Mouse (Mus musculus): ENCODE results near the gene Entpd7. TPM values are rescaled to one million over a fixed set of nuclear protein-coding genes. Genes with fewer than 3 reads are reported as not detected.

The Entpd7 gene
- polyA plus RNA-seq, 1 experiment from 2014 or later = 4.9 TPM

DNA sequence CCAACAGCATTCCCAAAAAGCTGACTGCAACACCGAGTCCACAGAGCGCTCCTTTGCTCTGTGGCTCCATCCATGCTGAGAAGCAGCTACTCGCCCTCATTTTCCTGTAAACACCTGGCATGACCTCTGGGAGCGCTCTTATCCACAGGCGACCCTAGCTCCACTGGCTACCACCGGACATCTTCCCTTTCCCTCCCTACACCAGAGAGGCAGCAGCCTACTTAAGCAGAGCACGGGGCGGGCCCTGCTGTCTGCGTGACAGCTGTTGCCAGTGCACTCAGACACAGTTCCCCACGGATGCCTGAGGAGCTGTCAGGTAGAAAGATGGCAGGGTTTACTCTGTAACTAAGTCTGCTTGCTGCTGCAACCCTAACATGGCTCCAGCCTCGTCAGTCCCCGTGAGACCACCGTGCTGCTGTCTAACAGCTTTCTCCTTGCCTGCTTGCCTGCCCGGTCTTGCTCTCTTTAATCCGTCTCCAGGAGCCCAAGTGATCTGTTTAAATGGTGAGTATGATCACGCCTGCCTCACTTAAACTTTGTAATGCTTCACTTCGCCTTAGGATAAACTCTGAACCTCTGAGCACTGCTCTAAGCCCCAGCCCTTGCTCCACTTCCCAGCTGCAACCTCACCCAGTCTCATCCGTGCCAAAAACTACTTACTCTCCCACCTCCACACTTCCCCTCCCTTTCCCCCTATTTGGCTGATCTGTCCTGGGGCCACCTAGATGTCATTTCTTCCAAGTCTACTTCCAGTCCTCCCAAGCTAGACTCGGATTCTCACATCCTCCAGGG is 27.1 kb upstream of the Entpd7 start:
- WGBS (ENCODE audit: insufficient replicate concordance) = 62% methylated on average over 19 of the region's 19 CpGs
- H3K4me2 ChIP-seq = no peak overlapping the region
- H3K4me3 ChIP-seq = no peak overlapping the region
- H3K9ac ChIP-seq = no peak overlapping the region
- no peak overlapping the region for H3K27ac ChIP-seq
- peaks cover 39% of the 10 kb centered on the region for H3K36me3 ChIP-seq
- no peaks in the 10 kb centered on the region for H3K27me3 ChIP-seq (replicated peaks)
- ATAC-seq = no peak
- peaks cover 6% of the 10 kb centered on the region; the same call in 1 of the 2 replicates for H3K4me1 ChIP-seq
- no peaks in the 10 kb centered on the region for H3K9me3 ChIP-seq (replicated peaks)

DNA sequence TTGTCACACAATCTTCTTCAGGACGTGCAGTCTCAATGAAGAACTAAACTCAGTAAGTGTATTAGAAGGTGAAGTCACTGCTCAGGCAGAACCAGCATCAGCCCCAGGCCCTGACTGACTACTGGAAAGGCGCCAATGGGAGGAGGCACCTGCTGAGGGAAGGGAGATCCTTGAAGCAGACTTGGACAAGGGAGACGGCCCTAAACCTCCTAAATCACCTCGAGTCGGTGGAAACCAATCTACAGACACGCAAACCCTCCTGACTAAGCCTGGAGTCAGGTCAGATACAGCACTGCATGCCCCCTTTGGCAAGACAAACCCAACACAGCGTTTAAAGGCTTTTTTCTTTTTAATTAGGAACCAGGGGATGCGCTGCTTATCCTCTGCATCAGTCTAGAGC is 26.0 kb upstream of the Entpd7 start:
- no peaks in the 10 kb centered on the region for H3K27me3 ChIP-seq (replicated peaks)
- H3K4me1 ChIP-seq = peaks cover 8% of the 10 kb centered on the region; the same call in 1 of the 2 replicates
- H3K4me2 ChIP-seq = no peak overlapping the region
- ATAC-seq = no peak
- no peak overlapping the region for H3K27ac ChIP-seq
- peaks cover 39% of the 10 kb centered on the region for H3K36me3 ChIP-seq
- H3K9ac ChIP-seq = no peak overlapping the region
- H3K9me3 ChIP-seq (replicated peaks) = no peaks in the 10 kb centered on the region
- WGBS (ENCODE audit: insufficient replicate concordance) = 74% methylated on average over 8 of the region's 8 CpGs
- H3K4me3 ChIP-seq = no peak overlapping the region

DNA sequence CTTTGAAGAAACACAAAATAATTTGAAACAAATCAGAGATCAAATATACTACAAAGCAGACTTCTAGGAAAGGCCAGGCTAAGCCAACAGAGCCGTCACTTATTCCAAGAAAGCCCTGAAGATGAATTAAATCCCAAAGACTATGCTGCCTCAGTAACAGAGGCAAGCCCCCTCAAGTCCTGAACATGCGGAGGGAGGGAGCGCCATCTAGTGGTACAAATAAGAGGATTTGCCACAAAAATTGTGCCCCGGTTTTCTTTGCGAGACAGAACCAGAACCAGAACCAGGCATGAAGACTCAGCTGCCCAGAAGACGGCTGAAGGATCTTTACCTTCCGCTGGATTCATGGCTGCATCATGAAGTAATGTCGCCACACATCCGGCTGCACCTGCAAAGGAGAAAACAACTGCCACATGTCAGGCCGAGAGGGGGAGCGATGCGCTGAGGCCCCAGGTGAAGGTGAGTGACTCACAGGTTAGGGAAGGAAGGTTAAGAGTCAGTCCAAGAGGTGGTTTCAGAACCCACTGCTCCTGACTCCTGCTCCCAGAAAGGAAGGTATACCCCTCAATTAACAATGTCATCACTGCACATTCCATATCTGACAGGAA is 23.9 kb upstream of the Entpd7 start:
- Histone ChIP-seq H3K4me3 (no peak overlapping the region), H3K4me1 (peaks cover 6% of the 10 kb centered on the region; the same call in 1 of the 2 replicates), H3K9me3 (replicated peaks) (no peaks in the 10 kb centered on the region), H3K27ac (no peak overlapping the region), H3K9ac (no peak overlapping the region), H3K4me2 (no peak overlapping the region), H3K27me3 (replicated peaks) (no peaks in the 10 kb centered on the region), H3K36me3 (peaks cover 45% of the 10 kb centered on the region)
- WGBS (ENCODE audit: insufficient replicate concordance) = 63% methylated on average over 12 of the region's 12 CpGs
- ATAC-seq = no peak

DNA sequence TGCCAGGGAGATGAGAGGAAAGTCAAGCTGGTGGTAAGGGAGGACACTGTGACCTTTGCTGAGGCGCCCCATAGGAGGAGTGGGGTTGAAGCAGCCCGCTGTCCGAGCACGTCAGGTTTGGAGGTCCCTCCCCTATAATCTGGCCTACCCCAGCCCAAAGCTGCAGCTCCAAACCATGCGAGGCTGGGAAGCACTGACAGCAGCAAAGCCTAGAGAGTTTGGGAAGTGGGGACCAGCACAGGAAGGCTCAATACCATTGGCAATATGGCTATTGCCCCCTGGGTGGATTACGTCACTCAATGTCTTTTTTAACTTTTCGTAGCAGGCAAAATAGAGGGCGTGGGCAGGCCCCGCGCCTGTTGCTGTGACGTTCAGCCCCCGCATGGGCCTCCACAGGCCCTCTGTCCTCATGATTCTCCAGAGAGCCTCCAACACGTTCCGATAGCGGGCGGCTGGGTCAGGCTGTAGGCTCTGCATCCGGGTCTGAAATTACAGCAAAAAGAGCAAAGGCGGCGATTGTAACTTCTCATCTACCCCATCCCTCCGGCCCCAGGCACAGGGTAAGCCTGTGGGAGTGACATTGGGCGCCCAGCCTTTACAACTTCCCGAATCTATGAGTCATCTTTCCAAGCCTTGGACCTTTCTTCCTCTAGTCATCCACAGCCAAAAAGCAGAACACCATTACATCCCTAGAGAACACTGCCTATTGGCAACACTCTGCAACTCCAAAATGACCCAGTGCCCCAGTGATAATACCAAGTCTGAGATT is 22.6 kb upstream of the Entpd7 start:
- Histone ChIP-seq H3K4me2 (no peak overlapping the region), H3K4me1 (peaks cover 18% of the 10 kb centered on the region; the same call in 1 of the 2 replicates), H3K9ac (no peak overlapping the region), H3K36me3 (peaks cover 45% of the 10 kb centered on the region), H3K27me3 (replicated peaks) (no peaks in the 10 kb centered on the region), H3K9me3 (replicated peaks) (no peaks in the 10 kb centered on the region), H3K27ac (no peak overlapping the region), H3K4me3 (no peak overlapping the region)
- no peak for ATAC-seq
- 78% methylated on average over 22 of the region's 22 CpGs for WGBS (ENCODE audit: insufficient replicate concordance)

DNA sequence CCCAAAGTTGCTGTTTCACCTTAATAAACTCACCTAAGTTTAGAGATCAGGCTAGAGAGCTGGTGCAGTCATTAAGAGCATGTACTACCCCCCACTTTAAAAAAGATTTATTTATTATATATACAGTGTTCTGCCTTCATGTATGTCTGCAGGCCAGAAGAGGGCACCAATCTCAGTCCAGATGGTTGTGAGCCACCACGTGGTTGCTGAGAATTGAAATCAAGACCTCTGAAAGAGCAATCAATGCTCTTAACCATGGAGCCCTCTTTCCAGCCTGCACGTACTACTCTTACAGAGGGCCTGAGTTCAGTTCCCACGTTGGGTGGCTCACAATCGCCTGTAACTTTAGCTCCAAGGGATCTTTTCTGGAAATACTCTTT is 22.1 kb upstream of the Entpd7 start:
- WGBS (ENCODE audit: insufficient replicate concordance) = 53% methylated on average over 4 of the region's 4 CpGs
- ATAC-seq = no peak
- no peak overlapping the region for H3K4me2 ChIP-seq

DNA sequence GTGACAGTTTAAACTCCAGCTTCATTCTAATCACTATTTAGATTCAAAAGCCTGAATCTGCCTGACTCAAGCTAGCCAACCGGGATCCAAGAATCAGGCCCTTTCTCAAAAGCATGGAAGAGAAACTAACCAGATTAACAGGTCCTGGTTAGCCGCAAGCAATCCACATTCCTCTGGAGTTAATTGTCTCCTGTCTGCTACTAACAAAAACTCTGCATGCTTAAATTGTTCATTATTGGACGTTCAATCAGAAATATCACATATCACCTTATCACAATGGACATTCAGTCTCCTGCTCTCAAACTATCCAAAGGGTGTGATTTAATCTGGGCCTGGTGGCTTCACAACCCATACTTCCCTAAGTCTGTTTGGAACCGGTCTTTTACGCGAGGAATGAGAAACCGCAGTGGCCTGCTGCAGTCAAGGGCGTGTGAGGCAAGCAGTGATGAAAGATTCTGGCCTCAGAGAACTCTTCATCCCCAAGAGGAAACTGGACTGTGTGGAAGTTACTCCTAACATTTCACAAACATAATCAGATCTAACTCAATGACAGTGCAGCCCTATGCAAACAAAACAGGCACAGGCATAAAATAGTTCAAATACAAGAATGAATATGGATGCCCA is 20.2 kb upstream of the Entpd7 start:
- H3K4me3 ChIP-seq = no peak overlapping the region
- ATAC-seq = no peak
- no peak overlapping the region for H3K9ac ChIP-seq
- H3K27me3 ChIP-seq (replicated peaks) = no peaks in the 10 kb centered on the region
- H3K27ac ChIP-seq = no peak overlapping the region
- WGBS (ENCODE audit: insufficient replicate concordance) = 73% methylated on average over 8 of the region's 8 CpGs
- H3K4me1 ChIP-seq = peaks cover 36% of the 10 kb centered on the region
- peaks cover 29% of the 10 kb centered on the region for H3K36me3 ChIP-seq
- H3K9me3 ChIP-seq (replicated peaks) = no peaks in the 10 kb centered on the region
- H3K4me2 ChIP-seq = no peak overlapping the region

More for the DNA sequence above, 22.1 kb upstream of the Entpd7 start:
- Histone ChIP-seq H3K27me3 (replicated peaks) (no peaks in the 10 kb centered on the region), H3K4me1 (peaks cover 23% of the 10 kb centered on the region), H3K36me3 (peaks cover 45% of the 10 kb centered on the region), H3K4me3 (no peak overlapping the region), H3K9ac (no peak overlapping the region), H3K9me3 (replicated peaks) (no peaks in the 10 kb centered on the region), H3K27ac (no peak overlapping the region)

DNA sequence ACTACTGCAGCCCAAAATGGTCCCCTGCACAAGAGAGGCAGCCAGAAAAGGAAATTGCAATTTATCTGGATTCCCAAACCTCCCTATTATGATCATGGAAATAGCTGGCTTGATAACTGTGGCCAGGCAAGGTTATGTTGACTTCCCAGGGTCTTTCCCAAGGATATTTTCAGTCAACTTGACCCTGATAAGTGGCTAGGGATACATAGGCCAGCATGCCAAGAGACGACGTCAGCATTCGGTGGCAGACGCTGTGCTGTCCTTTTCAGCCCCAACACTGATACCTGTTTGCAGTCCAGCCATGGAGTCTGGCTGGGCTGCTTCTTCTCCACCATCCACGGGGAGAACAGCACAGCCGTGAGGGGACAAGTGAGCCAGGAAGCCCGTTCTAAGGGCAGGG is 18.4 kb upstream of the Entpd7 start:
- Histone ChIP-seq H3K4me2 (no peak overlapping the region), H3K4me3 (no peak overlapping the region), H3K4me1 (peaks cover 38% of the 10 kb centered on the region), H3K27ac (no peak overlapping the region), H3K9ac (no peak overlapping the region), H3K9me3 (replicated peaks) (no peaks in the 10 kb centered on the region), H3K36me3 (peaks cover 15% of the 10 kb centered on the region), H3K27me3 (replicated peaks) (no peaks in the 10 kb centered on the region)
- WGBS (ENCODE audit: insufficient replicate concordance) = 76% methylated on average over 7 of the region's 7 CpGs
- ATAC-seq = no peak

DNA sequence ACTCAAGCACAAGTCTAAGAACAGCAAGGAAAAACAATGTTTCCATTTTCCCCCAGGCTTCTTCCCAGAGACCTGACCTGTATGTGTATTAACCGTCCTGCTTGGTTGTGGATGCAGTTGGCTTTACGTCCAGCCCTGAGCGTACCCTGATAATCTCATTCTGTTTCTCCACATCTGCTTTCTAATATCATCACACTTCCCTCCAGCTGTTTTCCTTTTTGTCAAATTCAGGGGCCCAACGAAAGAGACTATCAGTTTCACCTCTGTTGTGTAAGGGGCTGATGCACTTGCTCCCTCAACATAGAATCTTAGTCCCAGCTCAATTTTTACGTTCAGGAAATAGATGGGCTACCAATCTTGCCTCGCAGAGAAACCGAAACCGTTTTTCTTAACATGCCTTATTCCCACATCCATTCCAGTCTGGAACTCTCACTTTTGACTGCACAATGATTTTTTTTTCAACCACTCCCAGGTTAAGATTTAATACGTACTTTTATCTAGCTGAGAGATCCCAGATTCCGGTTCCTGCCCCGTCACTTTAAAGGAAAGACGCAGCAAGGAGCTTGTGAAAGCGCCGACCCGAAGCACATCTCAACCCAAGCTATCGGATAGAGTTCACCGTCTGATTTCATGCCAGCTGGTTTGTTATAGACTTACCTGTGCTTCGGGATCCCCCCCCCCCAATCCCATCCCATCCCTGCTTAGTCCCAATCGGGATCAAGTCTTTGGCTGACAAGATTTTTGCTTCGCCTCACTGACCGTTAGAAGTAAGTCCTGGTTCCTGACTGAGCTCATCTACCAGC is 15.8 kb upstream of the Entpd7 start:
- H3K27me3 ChIP-seq (replicated peaks) = no peaks in the 10 kb centered on the region
- H3K9me3 ChIP-seq (replicated peaks) = no peaks in the 10 kb centered on the region
- H3K36me3 ChIP-seq = peaks cover 6% of the 10 kb centered on the region; the same call in 1 of the 2 replicates
- peak overlapping the region; percentile 93 for H3K4me2 ChIP-seq
- H3K4me1 ChIP-seq = peaks cover 48% of the 10 kb centered on the region
- no peak for ATAC-seq
- peak overlapping the region; percentile 96 for H3K4me3 ChIP-seq
- H3K9ac ChIP-seq = peak overlapping the region; percentile 96
- peak overlapping the region; percentile 91 for H3K27ac ChIP-seq
- 3% methylated on average over 21 of the region's 21 CpGs for WGBS (ENCODE audit: insufficient replicate concordance)

DNA sequence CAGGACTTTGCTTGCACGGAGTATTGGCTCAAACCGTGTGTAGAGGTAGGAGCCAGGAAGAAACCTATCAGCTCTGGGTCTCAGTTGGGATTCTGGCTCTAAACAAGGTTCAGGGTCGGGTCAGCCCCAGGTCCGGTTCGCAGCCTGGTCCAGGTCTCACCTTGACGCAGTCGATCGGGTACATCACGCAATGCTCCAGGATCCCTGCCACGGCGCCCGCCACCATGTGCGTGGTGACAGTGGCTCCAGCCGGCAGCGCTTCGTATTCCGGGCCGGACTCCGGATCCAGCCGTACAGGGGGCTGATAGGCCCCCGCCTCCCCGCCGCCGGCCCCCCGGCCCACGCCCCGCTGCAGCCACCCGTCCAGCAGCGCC is 15.2 kb upstream of the Entpd7 start:
- peak overlapping the region; percentile 93 for H3K4me2 ChIP-seq
- peak overlapping the region; percentile 96 for H3K9ac ChIP-seq
- ATAC-seq = no peak
- no peaks in the 10 kb centered on the region for H3K9me3 ChIP-seq (replicated peaks)
- WGBS (ENCODE audit: insufficient replicate concordance) = 1% methylated on average over 29 of the region's 29 CpGs
- H3K27ac ChIP-seq = peak overlapping the region; percentile 91
- H3K27me3 ChIP-seq (replicated peaks) = no peaks in the 10 kb centered on the region
- peak overlapping the region; percentile 96 for H3K4me3 ChIP-seq
- H3K4me1 ChIP-seq = peaks cover 53% of the 10 kb centered on the region
- H3K36me3 ChIP-seq = peaks cover 3% of the 10 kb centered on the region; the same call in 1 of the 2 replicates

DNA sequence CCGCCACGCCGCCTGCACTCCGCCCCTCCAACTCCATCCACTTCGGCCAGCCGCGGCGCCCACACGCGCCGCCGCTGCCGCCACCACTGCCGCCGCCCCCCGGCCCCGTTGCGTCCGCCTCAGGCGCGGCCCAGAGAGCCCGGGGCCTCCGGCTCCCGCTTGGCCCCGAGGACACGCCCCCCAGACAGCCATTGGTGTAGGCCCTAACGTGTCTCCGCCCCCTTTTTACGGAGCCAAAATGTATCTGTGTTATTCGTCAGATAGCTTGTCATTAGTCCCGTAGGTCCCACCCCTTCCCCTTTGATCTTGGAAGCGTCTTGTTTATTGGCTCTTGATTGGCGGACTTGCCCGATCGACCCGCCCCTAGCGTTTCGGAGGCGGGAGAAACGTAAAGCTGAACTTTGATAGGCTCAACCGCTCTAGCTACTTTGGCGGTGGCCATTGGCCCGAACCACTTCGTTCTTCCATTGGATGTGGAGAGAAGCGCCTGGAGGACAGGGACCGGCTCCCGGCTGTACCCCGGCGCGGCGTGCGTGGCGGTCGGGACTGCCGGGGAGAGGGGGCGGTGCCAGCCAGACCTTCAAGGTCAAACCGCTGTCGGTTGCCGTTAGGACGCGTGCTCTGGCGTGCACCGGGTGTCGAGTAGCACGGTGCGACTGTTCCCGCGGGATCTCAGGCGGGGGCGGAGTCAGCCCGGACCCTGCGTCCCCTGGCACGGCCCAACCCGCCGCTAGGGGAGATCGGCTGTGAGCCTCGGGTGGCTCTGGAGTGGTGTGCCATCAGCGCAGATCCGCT is 14.5 kb upstream of the Entpd7 start, which contains the start of gene Slc25a28:
Gene Slc25a28, minus strand, starts transcription at position 152 of the 795 bp plus-strand sequence.
- peak; percentile 92 for ATAC-seq
- H3K36me3 ChIP-seq = peaks cover 2% of the 10 kb centered on the region; the same call in 1 of the 2 replicates
- peak within 1 kb of the TSS; percentile 96 for H3K9ac ChIP-seq
- H3K4me1 ChIP-seq = peaks cover 58% of the 10 kb centered on the region
- peak within 1 kb of the TSS; percentile 93 for H3K4me2 ChIP-seq
- under 1% methylated on average over 77 of the region's 79 CpGs for WGBS (ENCODE audit: insufficient replicate concordance)
- H3K9me3 ChIP-seq (replicated peaks) = no peaks in the 10 kb centered on the region
- H3K27ac ChIP-seq = peak within 1 kb of the TSS; percentile 97
- H3K27me3 ChIP-seq (replicated peaks) = no peaks in the 10 kb centered on the region
- H3K4me3 ChIP-seq = peak within 1 kb of the TSS; percentile 96
